Mouse (Mus musculus) heart, postnatal 0 days (tissue): Measurements from ENCODE around the gene Bcar3. TPM values are rescaled to one million over a fixed set of nuclear protein-coding genes. Genes with fewer than 3 reads are reported as not detected.

Source experiments
- ATAC-seq: fragments of 200-750 bp; cut with Nextera tagmentation; 2 replicates; pipeline ENCODE4 v1.8.0; 2017; ENCODE audit warnings: low read depth, moderate number of reproducible peaks, moderate library complexity; ENCODE audit not compliant: insufficient read depth
- DNase-seq: peaks from one replicate; pipeline ENCODE4 v3.0.0-alpha.2; 2016; ENCODE audit warnings: low spot score
- H3K27ac ChIP-seq: fragments of 300-500 bp; sonication (generic); 2 replicates; pipeline ENCODE4 v1.5.1; 2014; ENCODE audit warnings: low read depth, mild to moderate bottlenecking
- H3K27me3 ChIP-seq: fragments of 300-500 bp; sonication (generic); 2 replicates; pipeline ENCODE4 v1.6.1; 2014; ENCODE audit warnings: low read length, mixed read lengths; ENCODE audit not compliant: control insufficient read depth, insufficient read depth
- H3K36me3 ChIP-seq: fragments of 300-500 bp; sonication (generic); replicated peaks from 2 replicates; pipeline ENCODE4 v1.6.1; 2014; ENCODE audit warnings: low read length, mixed read lengths; ENCODE audit not compliant: control insufficient read depth, insufficient read depth
- H3K4me1 ChIP-seq: fragments of 300-500 bp; sonication (generic); 2 replicates; pipeline ENCODE4 v1.6.1; 2014; ENCODE audit warnings: antibody characterized with exemption; ENCODE audit not compliant: control insufficient read depth, insufficient read depth
- H3K4me2 ChIP-seq: fragments of 300-500 bp; sonication (generic); 2 replicates; pipeline ENCODE4 v1.6.1; 2014; ENCODE audit warnings: low read depth, mild to moderate bottlenecking, low read length, moderate library complexity
- H3K4me3 ChIP-seq: fragments of 300-500 bp; sonication (generic); 2 replicates; pipeline ENCODE4 v1.5.1; 2014; ENCODE audit warnings: low read depth, low read length
- H3K9ac ChIP-seq: fragments of 300-500 bp; sonication (generic); replicated peaks from 2 replicates; pipeline ENCODE4 v1.6.1; 2014; ENCODE audit warnings: low read depth, low read length, mixed read lengths
- H3K9me3 ChIP-seq: fragments of 300-500 bp; sonication (generic); replicated peaks from 2 replicates; pipeline ENCODE4 v1.6.1; 2016; ENCODE audit warnings: low read length; ENCODE audit not compliant: control insufficient read depth
- CTCF ChIP-seq: IDR thresholded peaks from 2 replicates; pipeline ENCODE4 v1.5.1; 2016; ENCODE audit warnings: antibody characterized with exemption, control low read depth, low read depth
- EP300 ChIP-seq: IDR thresholded peaks from 2 replicates; pipeline ENCODE4 v1.6.1; 2016; ENCODE audit warnings: antibody characterized with exemption, low read depth
- WGBS: fragments of 180-500 bp; shearing (Covaris S2); extraction: QIAGEN DNeasy Blood & Tissue Kit; methylation state at CpG from one replicate; pipeline ENCODE4 v1.1.7; 2014; 5-methylcytosine and 5-hydroxymethylcytosine counted together
- polyA plus RNA-seq: library from polyadenylated mRNA; unstranded; fragments of >200 nt; fragmentation: Nextera tagmentation; extraction: Ambion mirVana; gene quantifications from 2 replicates; pipeline ENCODE4 v1.2.1, GENCODE M21; 2015
- total RNA-seq: library from RNA; depleted of rRNA; stranded (reverse); fragments of >200 nt; gene quantifications from 2 replicates; pipeline ENCODE4 v1.2.3, GENCODE M21; 2014; ENCODE audit warnings: low replicate concordance

Gene Bcar3
- total and polyA plus RNA-seq, 2 experiments from 2014 or later = 3.3 to 38.6 TPM

DNA sequence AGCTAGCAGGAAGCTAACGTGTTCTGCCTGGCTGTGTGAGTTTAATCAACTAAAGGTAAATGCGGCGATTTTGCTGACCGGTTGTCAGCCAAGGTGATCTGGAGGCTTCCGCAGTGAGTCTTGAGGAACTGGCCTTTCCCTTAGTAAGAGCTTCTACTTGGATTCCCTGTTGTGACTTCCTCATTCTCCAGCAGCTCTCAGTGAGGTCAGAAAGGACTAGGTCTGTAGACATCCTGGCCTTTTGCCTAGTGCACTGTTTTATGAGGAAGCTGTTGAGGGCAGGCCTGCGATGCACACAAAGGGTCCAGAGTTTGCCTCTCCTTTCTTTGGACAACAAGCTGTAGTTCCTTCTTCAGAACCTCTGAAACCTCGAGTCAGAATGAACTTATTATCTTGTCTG is 3.2 kb upstream of the Bcar3 start:
- Histone ChIP-seq H3K4me2 (no peak overlapping the region), H3K9me3 (no peaks in the 10 kb centered on the region), H3K27me3 (no peaks in the 10 kb centered on the region), H3K4me3 (no peak overlapping the region), H3K27ac (peak overlapping the region; percentile 97), H3K4me1 (peaks cover 7% of the 10 kb centered on the region; the same call in 1 of the 2 replicates), H3K9ac (no peak overlapping the region), H3K36me3 (peaks cover 3% of the 10 kb centered on the region; the same call in 1 of the 2 replicates)
- 66% methylated on average over 7 of the region's 7 CpGs for WGBS
- DNase-seq (peak; percentile 67), ATAC-seq (no peak)
- TF ChIP-seq EP300 (no peak), CTCF (no peak)

DNA sequence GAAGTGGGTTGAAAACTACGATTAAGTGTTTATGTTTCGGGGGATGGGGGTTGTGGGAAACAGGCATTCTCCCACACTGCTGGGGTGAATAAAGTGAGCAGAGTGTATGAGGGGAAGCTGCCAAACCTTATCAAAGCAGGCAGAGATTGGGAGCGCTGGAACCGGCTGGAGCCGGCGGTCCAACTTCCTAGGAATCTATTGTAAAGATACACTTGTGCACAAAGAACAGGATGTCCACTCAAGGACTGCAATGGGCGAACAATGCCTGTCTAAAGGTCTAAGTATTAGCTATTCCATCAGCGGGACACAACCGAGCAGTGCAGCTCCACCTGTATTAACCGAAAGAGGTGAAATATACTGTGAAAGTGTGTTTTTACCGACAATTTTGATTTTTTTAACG is 2.1 kb upstream of the Bcar3 start:
- Histone ChIP-seq H3K27ac (peak overlapping the region; percentile 97), H3K9ac (peak overlapping the region; percentile 90; the same call in 1 of the 2 replicates), H3K4me1 (peaks cover 7% of the 10 kb centered on the region; the same call in 1 of the 2 replicates), H3K36me3 (no peaks in the 10 kb centered on the region), H3K4me3 (peak overlapping the region; percentile 92), H3K9me3 (no peaks in the 10 kb centered on the region), H3K4me2 (peak overlapping the region; percentile 86), H3K27me3 (no peaks in the 10 kb centered on the region)
- ATAC-seq (peak; percentile 28), DNase-seq (peak; percentile 61)
- TF ChIP-seq CTCF (no peak), EP300 (no peak)
- WGBS = 25% methylated on average over 12 of the region's 12 CpGs

DNA sequence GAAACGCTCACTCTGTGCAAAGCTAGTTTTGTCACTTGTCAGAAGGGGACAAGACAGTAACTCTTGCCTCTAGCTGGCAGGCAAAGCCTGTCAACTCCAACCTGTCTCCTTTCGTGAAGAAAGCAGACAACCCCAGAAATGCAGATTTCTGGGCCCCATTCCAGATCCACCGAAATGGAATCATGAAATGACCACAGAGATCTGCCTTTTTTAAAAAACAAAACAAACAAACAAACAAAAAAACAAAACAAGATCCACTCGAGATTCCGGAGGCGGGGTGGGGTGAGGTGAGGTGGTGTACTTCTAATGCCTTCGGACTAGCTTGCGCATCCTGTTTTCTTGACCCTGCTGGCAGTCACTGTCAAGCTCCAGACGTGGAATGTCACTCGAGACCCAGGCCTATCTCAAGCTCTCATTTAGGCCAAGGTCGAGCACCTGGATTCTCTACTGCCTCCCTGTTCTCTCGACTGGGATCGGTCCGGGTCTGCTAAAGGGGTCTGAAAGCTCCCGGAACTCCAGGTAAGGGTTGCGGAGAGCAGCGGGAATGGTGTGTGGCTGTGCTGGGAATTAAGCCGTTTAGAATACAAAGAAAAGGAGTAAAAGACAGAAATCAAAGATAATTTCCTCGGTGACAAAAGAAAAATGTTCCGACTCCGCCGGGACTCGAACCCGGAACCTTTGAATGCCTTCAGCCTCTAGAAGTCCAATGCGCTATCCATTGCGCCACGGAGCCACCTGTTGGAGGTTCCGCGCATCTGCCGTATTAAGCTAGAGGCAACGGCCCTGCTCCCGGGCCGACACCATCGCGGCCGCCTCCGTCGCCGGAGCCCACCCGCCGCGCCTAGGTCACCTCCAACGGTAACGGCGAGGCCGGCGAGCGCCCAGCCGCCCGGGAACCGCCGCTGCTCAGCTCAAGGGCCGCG is 1.4 kb upstream of the Bcar3 start:
- peak; percentile 76 for ATAC-seq
- H3K27ac ChIP-seq = peak overlapping the region; percentile 97

DNA sequence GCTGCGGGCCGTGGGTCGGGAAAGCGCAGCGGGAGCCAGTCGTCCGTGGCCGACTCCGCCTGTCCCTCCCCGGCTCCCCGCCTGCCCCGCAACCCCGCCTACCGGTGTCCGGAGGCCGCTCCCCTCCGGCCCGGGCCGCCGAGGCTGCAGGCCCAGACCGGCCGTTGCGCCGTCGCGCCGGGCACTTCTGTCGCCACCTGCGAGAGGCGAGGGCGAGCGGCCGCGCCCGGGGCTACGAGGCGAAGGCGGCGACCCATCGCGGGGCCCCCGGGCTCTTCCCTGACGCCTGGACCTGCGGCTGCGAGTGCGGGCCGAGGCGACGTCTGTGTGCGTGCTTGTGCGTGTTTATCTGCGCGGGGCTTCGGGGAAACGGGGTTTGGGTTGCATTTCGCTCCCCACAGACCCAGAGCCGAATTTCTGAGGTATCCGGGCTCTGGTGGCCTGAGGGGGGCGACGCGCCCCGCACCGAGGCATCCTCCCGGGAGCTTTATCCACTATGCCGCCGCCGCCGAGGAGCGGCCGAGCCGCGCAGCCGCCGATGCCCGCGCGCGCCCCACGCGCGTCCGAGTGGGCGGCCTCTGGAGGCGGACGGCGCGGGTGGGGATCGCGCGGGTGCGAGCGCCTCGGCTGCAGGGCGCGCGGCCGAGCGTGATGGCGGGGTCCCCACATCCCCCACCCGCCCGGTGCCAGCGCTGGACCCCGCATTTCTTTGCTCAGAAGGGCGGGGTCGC is 548 bp upstream of the Bcar3 start:
- Histone ChIP-seq H3K4me3 (peak overlapping the region; percentile 92), H3K4me2 (peak overlapping the region; percentile 86), H3K36me3 (no peaks in the 10 kb centered on the region), H3K9ac (peak overlapping the region; percentile 90), H3K4me1 (peaks cover 7% of the 10 kb centered on the region; the same call in 1 of the 2 replicates), H3K27me3 (no peaks in the 10 kb centered on the region), H3K9me3 (no peaks in the 10 kb centered on the region), H3K27ac (peak overlapping the region; percentile 97)
- under 1% methylated on average over 73 of the region's 105 CpGs for WGBS
- peak; percentile 86 for ATAC-seq
- peak; percentile 72 for DNase-seq
- TF ChIP-seq CTCF = no peak
- no peak for TF ChIP-seq EP300

More for the DNA sequence above, 1.4 kb upstream of the Bcar3 start:
- Histone ChIP-seq H3K9ac (peak overlapping the region; percentile 90), H3K4me1 (peaks cover 7% of the 10 kb centered on the region; the same call in 1 of the 2 replicates), H3K4me2 (peak overlapping the region; percentile 86), H3K27me3 (no peaks in the 10 kb centered on the region), H3K4me3 (peak overlapping the region; percentile 92), H3K9me3 (no peaks in the 10 kb centered on the region), H3K36me3 (no peaks in the 10 kb centered on the region)
- peak; percentile 68 for DNase-seq
- WGBS = 4% methylated on average over 54 of the region's 54 CpGs
- TF ChIP-seq EP300 = no peak
- TF ChIP-seq CTCF = peak; percentile 32

DNA sequence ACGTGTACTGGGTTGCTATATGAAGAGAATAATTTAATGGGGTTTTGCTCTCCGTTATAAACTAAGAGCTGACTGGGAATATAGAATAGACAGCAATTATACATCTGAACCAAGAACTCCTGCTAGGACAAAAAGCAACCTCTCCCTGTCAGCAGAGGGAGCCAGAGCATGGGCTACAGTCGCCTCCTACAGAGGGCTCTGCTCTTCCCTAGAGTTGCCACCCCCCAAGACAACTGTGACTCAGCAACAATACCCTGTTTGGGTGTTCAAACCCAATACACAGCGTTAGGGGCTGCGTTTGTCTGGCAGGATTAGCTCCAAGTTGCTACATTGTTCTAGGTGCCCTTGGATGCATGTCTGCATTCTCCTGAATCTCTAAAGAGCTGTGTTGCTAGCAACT is 1.6 kb downstream of the Bcar3 start:
- peaks cover 7% of the 10 kb centered on the region; the same call in 1 of the 2 replicates for H3K4me1 ChIP-seq
- H3K4me3 ChIP-seq = no peak overlapping the region
- H3K27ac ChIP-seq = no peak overlapping the region
- no peak for TF ChIP-seq EP300
- peak; percentile 78 for TF ChIP-seq CTCF
- ATAC-seq (no peak), DNase-seq (peak; percentile 81)
- H3K4me2 ChIP-seq = no peak overlapping the region
- no peaks in the 10 kb centered on the region for H3K36me3 ChIP-seq
- H3K9ac ChIP-seq = no peak overlapping the region
- no peaks in the 10 kb centered on the region for H3K9me3 ChIP-seq
- 16% methylated on average over 5 of the region's 5 CpGs for WGBS
- no peaks in the 10 kb centered on the region for H3K27me3 ChIP-seq
